Mouse (Mus musculus) embryo, embryonic 11 days (tissue): ENCODE measurements around the gene Ppp1r14a.

Experiments
- DNase-seq: peaks from one replicate; pipeline ENCODE4 v3.0.0-alpha.2; 2015

Gene Ppp1r14a

GRCm38 (mm10) chr7:29288942-29289638 is at the start of gene Ppp1r14a:
TSS of gene Ppp1r14a (plus strand) at chr7:29289308.
- DNase-seq, result peak; percentile 83

- no peak for DNase-seq
These were observed 44.2 kb upstream of the Ppp1r14a start for GRCm38 (mm10) chr7:29244732-29245416.

DNA sequence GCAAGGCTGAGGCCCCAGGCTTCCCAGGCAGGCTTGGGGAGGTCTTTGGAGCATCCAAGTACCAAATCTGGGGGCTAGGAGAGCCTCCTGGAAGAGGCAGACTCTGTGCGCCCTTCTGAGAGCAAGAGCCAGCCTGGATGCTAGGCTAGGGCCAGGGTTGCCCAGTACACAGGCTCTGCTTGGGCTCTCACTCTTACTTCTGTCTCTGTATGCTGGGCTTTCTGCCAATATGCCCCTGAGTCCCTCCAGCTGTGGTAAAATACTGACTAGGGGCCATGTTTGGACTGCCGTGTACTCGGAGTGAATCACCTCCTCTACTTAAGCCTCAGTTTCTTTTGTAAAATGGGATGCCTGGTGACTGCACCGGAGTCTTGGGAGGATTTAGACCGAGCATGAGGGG is 43.1 kb upstream of the Ppp1r14a start:
- no peak for DNase-seq

DNA sequence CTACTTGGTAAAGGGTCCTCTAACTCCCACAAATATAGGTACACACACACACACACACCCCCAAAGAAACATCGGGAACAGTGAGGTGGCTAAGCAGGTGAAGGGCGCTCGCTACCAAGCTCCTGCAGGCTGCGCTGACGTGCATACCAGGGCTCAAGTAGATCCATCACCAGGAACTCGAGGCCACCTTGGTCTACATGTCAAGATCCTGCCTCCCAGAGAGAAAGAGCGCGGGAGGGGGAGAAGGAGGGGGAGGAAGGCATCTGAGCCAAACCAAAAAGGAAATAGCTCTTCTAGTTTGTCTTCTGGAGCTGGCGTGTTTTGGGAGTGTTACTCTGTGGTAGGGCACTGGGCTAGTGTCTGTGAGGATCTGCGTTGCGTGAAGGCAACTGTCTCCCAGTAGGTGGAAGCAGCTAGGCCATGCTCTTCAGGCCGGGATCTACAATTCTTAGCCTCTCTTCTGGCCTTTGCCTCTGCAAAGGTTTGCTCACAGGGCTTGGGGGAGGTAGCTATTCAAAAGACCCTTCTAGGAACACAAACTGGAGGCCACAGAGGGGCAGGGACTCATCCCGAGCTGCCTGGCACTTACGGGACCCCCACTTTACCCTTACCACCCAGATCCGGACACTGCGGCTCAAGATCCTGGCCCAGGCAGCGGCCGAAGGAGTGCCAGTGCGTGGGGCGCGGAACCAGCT is 42.3 kb upstream of the Ppp1r14a start:
- no peak for DNase-seq

GRCm38 (mm10) chr7:29247314-29247700 is 41.8 kb upstream of the Ppp1r14a start:
- peak; percentile 74 for DNase-seq

DNA sequence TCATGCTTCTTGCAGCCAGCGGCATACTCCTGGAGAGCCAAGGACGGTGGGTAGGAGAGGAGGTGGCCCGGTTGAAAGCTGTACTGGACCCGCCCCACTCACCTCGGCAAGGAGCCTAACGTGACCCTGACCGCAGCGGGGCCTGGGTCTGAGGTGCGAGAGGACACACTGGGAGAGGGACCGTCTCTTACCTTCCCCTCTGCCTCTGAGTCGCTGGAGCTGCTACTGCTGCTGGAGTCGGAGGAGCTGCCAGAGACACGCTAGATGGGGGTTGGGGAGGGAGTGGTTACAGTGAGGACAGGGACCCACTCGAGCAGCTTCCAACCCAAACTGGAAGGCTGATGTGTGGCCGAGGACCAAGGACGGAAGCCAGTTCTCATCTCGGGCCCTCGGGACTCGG is 41.4 kb upstream of the Ppp1r14a start:
- DNase-seq, result no peak

DNA sequence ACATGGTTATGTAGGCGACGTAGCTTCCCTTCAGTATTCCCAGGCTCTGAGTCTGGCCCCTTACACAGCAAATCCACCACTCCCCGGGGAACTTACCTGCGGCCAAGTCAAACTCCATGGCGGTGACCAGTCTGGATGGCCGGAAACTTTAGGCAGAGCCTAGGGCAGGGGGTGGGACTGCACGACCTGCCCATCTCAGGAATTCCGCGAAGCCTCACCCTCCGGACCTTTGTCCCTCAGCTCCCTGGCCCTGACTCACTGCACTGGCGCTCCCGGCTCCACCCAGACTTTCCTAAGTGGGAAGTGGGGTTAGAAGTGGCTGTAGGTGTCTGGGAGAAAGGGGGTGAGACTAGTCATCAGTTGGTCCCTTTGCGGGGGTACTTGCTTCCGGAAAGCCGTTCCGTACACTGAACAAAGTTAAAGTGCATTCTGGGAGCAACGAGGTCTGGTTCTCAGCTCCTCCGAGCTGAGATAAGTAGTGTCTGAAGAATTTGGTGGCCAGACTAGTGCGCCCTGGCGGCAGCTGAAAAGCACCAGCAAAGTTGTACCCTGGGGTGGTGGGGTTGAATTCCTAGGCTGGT is 40.8 kb upstream of the Ppp1r14a start, which contains the start of gene 2200002D01Rik:
TSS of gene 2200002D01Rik (minus strand) at position 206 of the 581 bp plus-strand sequence.
- DNase-seq, result peak; percentile 63

DNA sequence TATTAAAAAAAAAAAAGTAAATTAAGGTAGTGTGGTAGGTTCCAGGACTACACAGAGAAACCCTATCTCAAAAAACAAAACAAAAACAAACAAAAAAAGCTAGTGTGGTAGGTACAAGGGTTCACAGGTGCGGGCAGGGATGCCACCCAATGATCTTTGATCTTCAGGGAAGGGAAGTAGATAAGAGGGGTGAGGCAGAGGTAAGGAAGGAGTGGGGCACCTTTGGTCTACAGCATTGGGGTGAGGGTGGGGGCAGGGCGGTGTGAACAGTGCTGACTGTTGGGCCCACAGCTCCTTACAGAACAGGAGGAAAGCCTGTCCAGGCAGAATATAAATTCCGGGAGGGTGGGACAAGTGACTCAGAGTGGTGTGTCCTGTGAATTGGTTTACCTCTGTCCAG is 37.9 kb upstream of the Ppp1r14a start:
- DNase-seq, result no peak

GRCm38 (mm10) chr7:29253842-29254241 is 35.3 kb upstream of the Ppp1r14a start:
- no peak for DNase-seq

- no peak for DNase-seq
These were observed 33.2 kb upstream of the Ppp1r14a start for GRCm38 (mm10) chr7:29255875-29256274.

GRCm38 (mm10) chr7:29257368-29257767 is 31.7 kb upstream of the Ppp1r14a start:
- no peak for DNase-seq

DNA sequence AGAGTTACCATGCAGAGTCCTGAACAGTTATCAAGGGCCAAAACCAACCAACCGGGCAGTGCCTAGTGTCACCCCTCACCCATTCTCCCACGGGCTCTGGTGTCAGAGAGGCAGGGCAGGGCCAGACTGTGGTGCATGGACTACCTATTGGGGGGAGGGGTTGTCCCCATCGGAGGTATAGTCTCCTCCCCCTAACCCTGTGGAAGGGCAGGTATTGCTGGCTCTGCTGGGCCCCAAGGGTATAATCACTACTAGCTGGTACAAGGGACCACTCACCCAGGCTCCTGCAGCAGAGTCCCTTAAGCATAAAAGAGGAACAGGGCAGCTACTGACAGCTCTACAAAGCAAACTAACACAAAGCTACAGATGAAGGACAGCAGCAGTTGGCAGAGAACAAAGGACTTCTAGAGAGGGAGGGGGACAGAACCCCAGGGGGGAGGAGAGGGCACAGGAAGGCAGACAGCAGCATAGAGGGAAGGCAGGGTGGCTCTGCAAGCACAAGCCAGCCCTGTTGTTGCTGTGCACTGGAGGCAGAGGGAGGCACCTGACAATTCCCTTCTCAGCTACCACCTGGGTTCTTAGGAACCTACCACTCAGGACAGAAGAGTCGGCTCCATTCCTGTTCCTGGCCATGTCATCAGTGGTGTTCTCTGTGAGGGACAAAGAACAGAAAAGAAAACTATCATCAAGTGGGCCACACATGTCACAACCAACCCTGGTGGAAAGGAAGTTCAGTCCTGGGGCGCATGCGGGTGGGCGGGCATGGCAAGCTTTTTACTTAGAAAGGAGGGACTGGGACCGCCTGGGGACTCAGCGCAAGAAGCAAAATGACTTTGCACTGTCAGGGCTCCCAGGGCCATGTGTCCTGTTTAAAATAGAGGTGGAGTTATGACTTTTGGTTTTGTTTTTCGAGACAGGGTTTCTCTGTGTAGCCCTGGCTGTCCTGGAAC is 29.1 kb upstream of the Ppp1r14a start:
- peak; percentile 28 for DNase-seq

GRCm38 (mm10) chr7:29262151-29262550 is 27.0 kb upstream of the Ppp1r14a start:
- no peak for DNase-seq

- no peak for DNase-seq
These were observed 25.3 kb upstream of the Ppp1r14a start for GRCm38 (mm10) chr7:29263831-29264230.

GRCm38 (mm10) chr7:29265636-29266035 is 23.5 kb upstream of the Ppp1r14a start:
- DNase-seq, result no peak

DNA sequence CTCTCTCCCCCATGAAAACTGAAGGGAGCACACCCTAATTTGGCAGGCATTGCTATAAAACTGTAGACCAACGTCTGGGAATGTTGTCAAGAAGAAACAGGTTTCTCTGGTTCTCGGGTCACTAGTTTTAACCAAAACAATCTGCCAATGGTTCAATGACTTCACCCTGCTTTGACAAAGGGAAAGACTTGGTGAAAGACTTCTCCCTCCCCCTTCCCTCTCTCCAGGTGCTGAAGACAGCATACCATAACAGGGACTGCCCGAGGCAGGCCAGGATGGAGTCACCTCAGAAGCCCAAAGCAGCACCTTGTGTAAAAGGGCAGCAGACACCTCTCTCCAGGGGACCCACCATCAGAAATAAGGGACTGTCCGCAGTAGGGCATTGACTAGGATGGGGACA is 22.2 kb upstream of the Ppp1r14a start:
- no peak for DNase-seq

- DNase-seq, result no peak
These were observed 18.7 kb upstream of the Ppp1r14a start for GRCm38 (mm10) chr7:29270445-29270844.

DNA sequence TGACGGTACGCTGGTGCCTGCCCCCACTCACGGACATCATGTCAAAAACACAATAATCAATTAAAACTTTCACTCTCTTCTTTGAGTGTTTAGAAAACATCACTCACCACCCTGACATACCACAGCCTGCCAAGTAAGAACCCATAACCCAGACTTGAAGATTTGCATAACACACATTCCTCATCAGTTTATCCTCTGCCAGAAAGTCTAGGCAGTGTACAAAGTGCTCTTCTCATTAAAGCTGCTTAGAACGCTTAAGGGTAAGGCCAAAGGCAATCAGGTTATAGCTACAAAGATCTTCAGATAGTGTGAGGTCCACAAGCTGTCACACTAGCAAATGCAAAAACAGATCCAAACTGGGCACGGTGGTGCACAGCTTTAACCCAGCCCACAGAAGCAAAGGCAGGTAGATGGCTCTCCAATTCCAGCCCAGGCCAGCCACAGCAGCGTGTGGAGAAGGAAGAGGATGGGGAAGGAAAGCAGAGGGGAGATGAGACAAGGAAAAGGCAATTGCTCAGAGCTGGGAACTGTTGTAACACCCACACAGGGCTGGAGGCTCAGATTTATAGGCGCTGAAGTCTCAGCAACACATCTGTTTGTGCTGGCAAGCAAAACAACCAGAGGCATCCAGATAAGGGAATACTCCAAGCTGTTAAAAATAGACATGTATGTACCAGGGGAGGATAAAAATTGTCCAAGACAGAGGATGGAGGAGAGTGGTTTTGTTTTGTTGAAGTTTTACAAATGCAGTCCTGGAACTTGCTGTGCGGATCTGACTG is 17.2 kb upstream of the Ppp1r14a start:
- no peak for DNase-seq

DNA sequence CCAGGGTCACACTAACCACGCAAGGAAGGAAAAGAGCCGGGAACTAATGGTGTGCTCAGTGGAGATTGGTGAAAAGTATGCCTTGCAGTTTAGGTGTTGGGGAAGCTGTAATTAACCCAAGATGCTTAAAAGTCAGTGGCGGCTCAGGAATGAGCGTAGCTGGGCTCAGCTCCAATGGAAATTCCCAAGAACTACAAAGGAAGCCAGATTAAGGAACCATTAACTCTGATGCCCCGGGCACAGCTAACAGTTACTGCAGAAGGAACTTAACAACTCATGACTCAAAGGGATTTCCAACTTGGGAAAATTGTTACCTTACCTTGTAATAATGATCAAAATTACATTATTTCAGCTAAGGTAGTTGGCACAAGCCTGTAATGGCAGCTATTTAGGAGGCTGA is 12.4 kb upstream of the Ppp1r14a start:
- DNase-seq, result no peak

DNA sequence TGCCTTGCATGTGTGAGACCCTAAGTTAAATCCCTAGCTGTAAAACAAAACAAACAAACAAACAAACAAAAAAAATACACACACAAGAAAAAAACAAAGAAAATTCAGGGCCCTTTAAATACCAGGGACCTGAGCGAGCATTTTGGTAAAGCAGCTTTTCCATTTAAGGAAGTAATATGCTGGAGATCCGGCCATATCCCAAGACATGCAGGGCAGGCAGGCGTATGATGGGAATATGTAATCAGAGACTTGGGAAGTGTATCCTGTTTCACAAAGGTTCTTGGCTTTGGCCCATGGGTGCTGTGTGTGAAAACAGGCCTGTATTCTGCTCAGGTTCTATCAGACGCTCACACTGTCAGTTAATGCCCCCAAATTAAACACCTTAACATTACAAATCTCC is 11.6 kb upstream of the Ppp1r14a start:
- no peak for DNase-seq

DNA sequence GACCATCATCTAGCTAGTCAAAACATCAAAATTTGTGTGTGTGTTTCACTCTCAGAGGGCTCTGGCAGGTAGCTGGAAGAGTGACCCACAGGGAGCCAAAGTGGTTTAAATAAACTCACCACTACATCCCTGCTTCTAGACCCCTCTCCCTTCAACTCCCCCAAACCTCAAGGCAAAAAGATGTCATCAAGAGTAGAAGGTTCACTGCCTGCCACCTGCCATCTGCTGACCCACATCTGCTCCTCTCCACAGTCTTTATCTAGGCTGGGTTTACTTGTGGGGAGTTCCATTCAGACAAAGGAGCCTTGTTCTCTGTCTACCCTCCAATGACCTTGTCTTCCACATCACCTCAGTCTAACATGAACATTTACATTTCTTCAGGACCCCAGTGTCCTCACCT is 9.8 kb upstream of the Ppp1r14a start:
- no peak for DNase-seq

GRCm38 (mm10) chr7:29279924-29280323 is 9.2 kb upstream of the Ppp1r14a start:
- no peak for DNase-seq
